Mouse (Mus musculus): Measurements from ENCODE around the gene Osbpl3.

GRCm38 (mm10) chr6:50402872-50403271, 53.1 kb downstream of the Osbpl3 start:
- no peak for TF ChIP-seq ZC3H11A (IDR thresholded peaks at IDR 0.05; ENCODE audit: borderline replicate concordance, low read depth, low read length)
- no peak for TF ChIP-seq MAFK (IDR thresholded peaks at IDR 0.05; ENCODE audit: insufficient read depth, low read depth, low read length)
- no peak for TF ChIP-seq HCFC1 (IDR thresholded peaks at IDR 0.05; ENCODE audit: borderline replicate concordance, insufficient read depth, low read length)
- TF ChIP-seq ZNF384 (IDR thresholded peaks at IDR 0.05; ENCODE audit: low read depth, low read length) = no peak
